Mouse (Mus musculus) intestine, postnatal 0 days (tissue): ENCODE measurements at regions not wholly inside any gene's neighbourhood (a gene's known extent, or its start where the extent isn't known, plus 50 kb on each side); places are given as distances from the start of the nearest gene placed in this dataset.

Experiments used
- ATAC-seq: fragments of 200-750 bp; cut with Nextera tagmentation; 2 replicates; pipeline ENCODE4 v1.8.0; 2017; ENCODE audit warnings: mild to moderate bottlenecking, moderate TSS enrichment, moderate library complexity
- H3K27ac ChIP-seq: fragments of 300-500 bp; sonication (generic); 2 replicates; pipeline ENCODE4 v1.5.1; 2014; ENCODE audit warnings: mild to moderate bottlenecking, low read depth, low read length, moderate library complexity
- H3K27me3 ChIP-seq: fragments of 300-500 bp; sonication (generic); replicated peaks from 2 replicates; pipeline ENCODE4 v1.6.1; 2014; ENCODE audit warnings: low read length, mixed read lengths; ENCODE audit not compliant: control insufficient read depth, insufficient read depth
- H3K36me3 ChIP-seq: fragments of 300-500 bp; sonication (generic); 2 replicates; pipeline ENCODE4 v1.6.1; 2014; ENCODE audit warnings: mild to moderate bottlenecking, moderate library complexity; ENCODE audit not compliant: control insufficient read depth, insufficient read depth
- H3K4me1 ChIP-seq: fragments of 300-500 bp; sonication (generic); replicated peaks from 2 replicates; pipeline ENCODE4 v1.6.1; 2014; ENCODE audit warnings: antibody characterized with exemption, low read length, mixed read lengths; ENCODE audit not compliant: control insufficient read depth, insufficient read depth
- H3K4me2 ChIP-seq: fragments of 300-500 bp; sonication (generic); replicated peaks from 2 replicates; pipeline ENCODE4 v1.6.1; 2014; ENCODE audit warnings: low read depth, mild to moderate bottlenecking, moderate library complexity
- H3K4me3 ChIP-seq: fragments of 300-500 bp; sonication (generic); 2 replicates; pipeline ENCODE4 v1.5.1; 2014; ENCODE audit warnings: low read depth, low read length
- H3K9ac ChIP-seq: fragments of 300-500 bp; sonication (generic); 2 replicates; pipeline ENCODE4 v1.6.1; 2014; ENCODE audit warnings: mild to moderate bottlenecking, low read depth, low read length
- H3K9me3 ChIP-seq: fragments of 300-500 bp; sonication (generic); 2 replicates; pipeline ENCODE4 v1.6.1; 2016; ENCODE audit warnings: mixed run types; ENCODE audit not compliant: control insufficient read depth
- CTCF ChIP-seq: sonication (generic); IDR thresholded peaks from 2 replicates; pipeline ENCODE4 v1.5.1; 2016; ENCODE audit warnings: low read depth, mild to moderate bottlenecking, control low read depth, antibody characterized with exemption, moderate library complexity
- WGBS: fragments of 180-500 bp; shearing (Covaris S2); extraction: QIAGEN DNeasy Blood & Tissue Kit; methylation state at CpG from one replicate; pipeline ENCODE4 v1.1.7; 2014; 5-methylcytosine and 5-hydroxymethylcytosine counted together

GRCm38 (mm10) chr17:64382894-64383293, 51.2 kb upstream of the Pja2 start:
- no peak for TF ChIP-seq CTCF
- no peak for ATAC-seq
- H3K4me1 ChIP-seq, result no peaks in the 10 kb centered on the region
- H3K27ac ChIP-seq, result no peak overlapping the region
- no peaks in the 10 kb centered on the region for H3K9me3 ChIP-seq
- no peaks in the 10 kb centered on the region for H3K36me3 ChIP-seq
- no peak overlapping the region for H3K4me3 ChIP-seq
- WGBS, result 81% methylated on average over 6 of the region's 6 CpGs
- no peak overlapping the region for H3K9ac ChIP-seq
- H3K4me2 ChIP-seq, result no peak overlapping the region
- H3K27me3 ChIP-seq, result no peaks in the 10 kb centered on the region

GRCm38 (mm10) chr17:64383600-64383999, 51.9 kb upstream of the Pja2 start:
- H3K27ac ChIP-seq, result no peak overlapping the region
- TF ChIP-seq CTCF, result peak; percentile 19; the same call in 1 of the 2 replicates
- no peak for ATAC-seq
- H3K9ac ChIP-seq, result no peak overlapping the region
- H3K9me3 ChIP-seq, result no peaks in the 10 kb centered on the region
- WGBS, result 93% methylated on average over 11 of the region's 11 CpGs
- H3K4me3 ChIP-seq, result no peak overlapping the region
- no peak overlapping the region for H3K4me2 ChIP-seq
- no peaks in the 10 kb centered on the region for H3K4me1 ChIP-seq
- no peaks in the 10 kb centered on the region for H3K36me3 ChIP-seq
- H3K27me3 ChIP-seq, result no peaks in the 10 kb centered on the region

GRCm38 (mm10) chr17:64390349-64390748, 58.6 kb upstream of the Pja2 start:
- Histone ChIP-seq H3K4me2 (no peak overlapping the region), H3K27ac (no peak overlapping the region), H3K4me3 (no peak overlapping the region), H3K9me3 (no peaks in the 10 kb centered on the region), H3K4me1 (no peaks in the 10 kb centered on the region), H3K27me3 (no peaks in the 10 kb centered on the region), H3K9ac (no peak overlapping the region), H3K36me3 (no peaks in the 10 kb centered on the region)
- 94% methylated on average over 1 of the region's 1 CpGs for WGBS
- no peak for TF ChIP-seq CTCF
- ATAC-seq, result no peak

- 42% methylated on average over 12 of the region's 12 CpGs for WGBS
- Histone ChIP-seq H3K27me3 (no peaks in the 10 kb centered on the region), H3K4me1 (no peaks in the 10 kb centered on the region), H3K9ac (no peak overlapping the region), H3K27ac (no peak overlapping the region), H3K36me3 (no peaks in the 10 kb centered on the region), H3K4me3 (no peak overlapping the region), H3K4me2 (peak overlapping the region; percentile 45), H3K9me3 (no peaks in the 10 kb centered on the region)
- TF ChIP-seq CTCF, result no peak
- ATAC-seq, result no peak
These were observed 65.7 kb upstream of the Pja2 start for GRCm38 (mm10) chr17:64397254-64397897.

GRCm38 (mm10) chr17:64398114-64398692, 66.5 kb upstream of the Pja2 start:
- no peak overlapping the region for H3K4me3 ChIP-seq

GRCm38 (mm10) chr17:64398708-64399107, 67.0 kb upstream of the Pja2 start:
- H3K4me3 ChIP-seq, result no peak overlapping the region
- H3K36me3 ChIP-seq, result no peaks in the 10 kb centered on the region
- no peak overlapping the region for H3K27ac ChIP-seq
- H3K4me1 ChIP-seq, result no peaks in the 10 kb centered on the region
- 40% methylated on average over 3 of the region's 3 CpGs for WGBS
- H3K9ac ChIP-seq, result no peak overlapping the region
- TF ChIP-seq CTCF, result no peak
- no peaks in the 10 kb centered on the region for H3K9me3 ChIP-seq
- ATAC-seq, result no peak
- no peak overlapping the region for H3K4me2 ChIP-seq
- no peaks in the 10 kb centered on the region for H3K27me3 ChIP-seq

More at GRCm38 (mm10) chr17:64398114-64398692, 66.5 kb upstream of the Pja2 start:
- 63% methylated on average over 9 of the region's 9 CpGs for WGBS
- H3K4me1 ChIP-seq, result no peaks in the 10 kb centered on the region
- TF ChIP-seq CTCF, result no peak
- no peak overlapping the region for H3K9ac ChIP-seq
- no peak for ATAC-seq
- no peaks in the 10 kb centered on the region for H3K9me3 ChIP-seq
- H3K27ac ChIP-seq, result no peak overlapping the region
- H3K36me3 ChIP-seq, result no peaks in the 10 kb centered on the region
- H3K27me3 ChIP-seq, result no peaks in the 10 kb centered on the region
- H3K4me2 ChIP-seq, result no peak overlapping the region
